Mouse (Mus musculus) ES-Bruce4 (cell line): ENCODE results near the gene Phactr1.

Source experiments
- CTCF ChIP-seq: IDR thresholded peaks from one replicate; pipeline ENCODE4 v1.8.1; 2011; ENCODE audit warnings: low read depth, low read length
- POLR2A ChIP-seq: IDR thresholded peaks from one replicate; pipeline ENCODE4 v1.8.1; 2011; ENCODE audit warnings: low read length; ENCODE audit not compliant: insufficient read depth

GRCm38 (mm10) chr13:43085226-43085625 is 404.8 kb downstream of the Phactr1 start:
- TF ChIP-seq CTCF, result no peak
- TF ChIP-seq POLR2A, result no peak
